22 mouse cellular contexts compared by ENCODE assay signal in the genomic region with DNA sequence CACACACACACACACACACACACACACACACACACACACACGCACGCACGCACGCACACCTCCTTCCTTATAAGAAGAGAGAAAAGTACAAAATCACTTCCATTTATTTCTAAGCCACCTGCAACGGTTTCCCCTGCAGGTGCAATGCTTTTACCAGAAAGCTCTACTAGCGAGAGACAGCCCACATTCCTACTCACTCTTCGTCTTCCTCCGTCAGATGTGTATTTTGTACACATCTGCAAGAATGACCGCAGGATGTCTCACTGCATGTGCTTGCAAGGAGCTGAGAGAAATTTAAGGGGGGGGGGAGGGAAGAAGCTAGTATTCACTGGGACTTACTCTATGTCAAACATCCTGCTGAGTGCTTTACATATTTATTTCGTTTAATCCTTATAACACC.
A peak's percentile ranks its signal among the peaks of the same experiment; 100 is the strongest.
DNase-seq lines count a peak whose midpoint lies in the region; ATAC-seq lines count a peak whose summit lies in the region.
"Had no signal": no experiment of that assay in that cellular context is flagged by ENCODE, and none has a peak within 500 bp of the region (broad histone marks: within the 10 kb centered on the region; RNA-seq: fewer than 3 reads in every experiment).

No protein-coding gene starts in this region.

- H3K4me3 ChIP-seq in midbrain, embryonic 11.5 days (ENCODE audit: low read depth, low read length), result no peak overlapping the region
- H3K4me3 ChIP-seq in midbrain, embryonic 14.5 days (replicated peaks; ENCODE audit: low read depth, low read length), result no peak overlapping the region
- H3K4me3 ChIP-seq: embryonic facial prominence, embryonic 13.5 days; forebrain, embryonic 13.5 days; forebrain, embryonic 15.5 days had no signal

- no peak overlapping the region for H3K4me2 ChIP-seq in midbrain, embryonic 11.5 days
- H3K4me2 ChIP-seq in midbrain, embryonic 14.5 days (ENCODE audit: low read length), result no peak overlapping the region
- H3K4me2 ChIP-seq: embryonic facial prominence, embryonic 13.5 days; forebrain, embryonic 13.5 days; forebrain, embryonic 15.5 days had no signal

- peak; percentile 64 for DNase-seq in midbrain, embryonic 11.5 days (ENCODE audit: low spot score, missing footprints)
- DNase-seq in midbrain, embryonic 14.5 days, result no peak
- peak; percentile 69 for DNase-seq in thymus, postnatal 0 days (ENCODE audit: low spot score)
- peak; percentile 54 for DNase-seq in thymus, postnatal 14 days
- DNase-seq in thymus, postnatal 4 days, result peak; percentile 27
- no peak for DNase-seq in heart, postnatal 36 days
- no peak for DNase-seq in lung, postnatal 14 days
- DNase-seq in ovary, postnatal 14 days (ENCODE audit: low spot score), result no peak
- DNase-seq: adrenal gland, adult 8-10 months; adrenal gland, postnatal 14 days; adrenal gland, postnatal 36 days; cerebellum, adult 11-12 months; cerebellum, adult 2 months; cerebellum, adult 9-10 months; cerebellum, postnatal 10 days; cerebellum, postnatal 25 days; forebrain, postnatal 0 days had no signal

- no peaks in the 10 kb centered on the region for H3K36me3 ChIP-seq in midbrain, embryonic 11.5 days (ENCODE audit: control insufficient read depth, insufficient read depth, low read length)
- no peaks in the 10 kb centered on the region for H3K36me3 ChIP-seq in midbrain, embryonic 14.5 days (ENCODE audit: control insufficient read depth, insufficient read depth, low read length)
- H3K36me3 ChIP-seq: embryonic facial prominence, embryonic 13.5 days; forebrain, embryonic 15.5 days had no signal

- no peak overlapping the region for H3K9ac ChIP-seq in midbrain, embryonic 11.5 days (ENCODE audit: low read length)
- no peak overlapping the region for H3K9ac ChIP-seq in midbrain, embryonic 14.5 days (replicated peaks; ENCODE audit: low read length)
- H3K9ac ChIP-seq: embryonic facial prominence, embryonic 13.5 days; forebrain, embryonic 13.5 days; forebrain, embryonic 15.5 days; forebrain, postnatal 0 days had no signal

- intact Hi-C loops in heart, postnatal 36 days (cut with DNase I), result no loop called here

- H3K9me3 ChIP-seq in midbrain, embryonic 11.5 days (ENCODE audit: control insufficient read depth, low read length), result no peaks in the 10 kb centered on the region
- H3K9me3 ChIP-seq in midbrain, embryonic 14.5 days (ENCODE audit: control insufficient read depth, low read length), result no peaks in the 10 kb centered on the region
- H3K9me3 ChIP-seq: embryonic facial prominence, embryonic 13.5 days; forebrain, embryonic 13.5 days; forebrain, embryonic 15.5 days had no signal

- no peak for ATAC-seq in midbrain, embryonic 11.5 days (ENCODE audit: low FRiP score)
- no peak for ATAC-seq in midbrain, embryonic 14.5 days (ENCODE audit: low FRiP score, low TSS enrichment)
- ATAC-seq: activated CD4-positive, CD25-positive, alpha-beta regulatory T cell, adult 4 months; forebrain, embryonic 13.5 days; forebrain, embryonic 15.5 days; forebrain, postnatal 0 days; Patski had no signal

- H3K27ac ChIP-seq in midbrain, embryonic 11.5 days (ENCODE audit: low read depth, low read length), result no peak overlapping the region
- no peak overlapping the region for H3K27ac ChIP-seq in midbrain, embryonic 14.5 days (replicated peaks; ENCODE audit: low read depth, low read length)
- H3K27ac ChIP-seq: embryonic facial prominence, embryonic 13.5 days; forebrain, embryonic 13.5 days; forebrain, embryonic 15.5 days had no signal

- H3K4me1 ChIP-seq in midbrain, embryonic 11.5 days (ENCODE audit: control insufficient read depth, insufficient read depth, low read length), result no peaks in the 10 kb centered on the region
- H3K4me1 ChIP-seq in midbrain, embryonic 14.5 days (ENCODE audit: control insufficient read depth, insufficient read depth, low read length), result no peaks in the 10 kb centered on the region
- H3K4me1 ChIP-seq: forebrain, embryonic 13.5 days; forebrain, embryonic 15.5 days had no signal

- H3K27me3 ChIP-seq in midbrain, embryonic 11.5 days (ENCODE audit: control insufficient read depth, insufficient read depth, low read length), result no peaks in the 10 kb centered on the region
- H3K27me3 ChIP-seq in midbrain, embryonic 14.5 days (ENCODE audit: control insufficient read depth, insufficient read depth, low read length), result no peaks in the 10 kb centered on the region
- H3K27me3 ChIP-seq: forebrain, embryonic 13.5 days; forebrain, embryonic 15.5 days; Patski had no signal

- WGBS in midbrain, embryonic 11.5 days, result 74% methylated on average over 8 of the region's 10 CpGs
- WGBS in midbrain, embryonic 14.5 days, result 75% methylated on average over 10 of the region's 10 CpGs

Comparison
In these comparisons a context has a peak if more than half of its experiments do, and no peak if none do; other contexts are left out.
1. DNase-seq: peak in midbrain, embryonic 11.5 days (single experiment), thymus, postnatal 0 days (single experiment), thymus, postnatal 14 days (single experiment) and thymus, postnatal 4 days (single experiment); none in midbrain, embryonic 14.5 days (single experiment), heart, postnatal 36 days (0 of 2), lung, postnatal 14 days (single experiment) and ovary, postnatal 14 days (single experiment).